Mouse (Mus musculus) G1E (cell line): ENCODE measurements around the gene Ly86. TPM values are rescaled to one million over a fixed set of nuclear protein-coding genes. Genes with fewer than 3 reads are reported as not detected.

Experiments used
- ATAC-seq: 2 replicates; pipeline ENCODE4 v1.8.0; 2016; ENCODE audit warnings: mild to moderate bottlenecking; ENCODE audit not compliant: insufficient number of reproducible peaks, poor library complexity, low FRiP score, severe bottlenecking; ENCODE audit errors: extremely low read depth
- DNase-seq: peaks from one replicate; pipeline ENCODE4 v3.0.0; 2012; ENCODE audit warnings: low spot score
- H3K27me3 ChIP-seq: 2 replicates; pipeline ENCODE4 v1.6.1; 2012; ENCODE audit warnings: mild to moderate bottlenecking, low read length, inconsistent platforms; ENCODE audit not compliant: insufficient read depth
- H3K36me3 ChIP-seq: replicated peaks from 2 replicates; pipeline ENCODE3; 2012; ENCODE audit warnings: mild to moderate bottlenecking, inconsistent platforms
- H3K4me1 ChIP-seq: 2 replicates; pipeline ENCODE4 v1.6.1; 2012; ENCODE audit warnings: low read depth, low read length, inconsistent platforms, mixed read lengths; ENCODE audit not compliant: insufficient read depth
- H3K4me3 ChIP-seq: 2 replicates; pipeline ENCODE4 v1.5.1; 2012; ENCODE audit warnings: low read depth, mild to moderate bottlenecking, inconsistent platforms, low read length, moderate library complexity, mixed read lengths
- H3K9me3 ChIP-seq: replicated peaks from 2 replicates; pipeline ENCODE4 v1.6.1; 2012; ENCODE audit warnings: inconsistent platforms
- CTCF ChIP-seq: IDR thresholded peaks from 2 replicates; pipeline ENCODE4 v1.5.1; 2012; ENCODE audit warnings: low read depth, low read length, inconsistent platforms, mixed read lengths
- GATA1 ChIP-seq: IDR thresholded peaks from 2 replicates; pipeline ENCODE4 v1.6.1; 2012; ENCODE audit warnings: borderline replicate concordance, low read length, inconsistent platforms, mixed read lengths
- GATA2 ChIP-seq: IDR thresholded peaks from 2 replicates; pipeline ENCODE4 v1.6.1; 2012; ENCODE audit warnings: low read depth, low read length, inconsistent platforms, borderline replicate concordance
- POLR2AphosphoS5 ChIP-seq: IDR thresholded peaks from 2 replicates; pipeline ENCODE4 v1.6.1; 2012; ENCODE audit warnings: low read depth, low read length, inconsistent platforms; ENCODE audit not compliant: insufficient replicate concordance
- TAL1 ChIP-seq: conservative IDR thresholded peaks from 2 replicates; pipeline ENCODE4 v1.6.1; 2012; ENCODE audit warnings: low read depth, low read length, inconsistent platforms, mixed read lengths
- polyA plus RNA-seq: library from polyadenylated mRNA; stranded (reverse); fragments of >175 nt; gene quantifications from 2 replicates; pipeline ENCODE4 v1.2.3, GENCODE M21; 2012
- total RNA-seq, 2 experiments: library from RNA; stranded (forward) in 1 of 2; stranded (reverse) in 1 of 2; fragments of 200-1000 nt in 1 of 2; fragments of >200 nt in 1 of 2; fragmentation: Nextera tagmentation in 1 of 2; gene quantifications; 2 replicates each; pipeline ENCODE4 v1.2.3; 2014 to 2017

Ly86 gene
- total and polyA plus RNA-seq, 3 experiments, result 0.22 TPM; not detected in 2

DNA sequence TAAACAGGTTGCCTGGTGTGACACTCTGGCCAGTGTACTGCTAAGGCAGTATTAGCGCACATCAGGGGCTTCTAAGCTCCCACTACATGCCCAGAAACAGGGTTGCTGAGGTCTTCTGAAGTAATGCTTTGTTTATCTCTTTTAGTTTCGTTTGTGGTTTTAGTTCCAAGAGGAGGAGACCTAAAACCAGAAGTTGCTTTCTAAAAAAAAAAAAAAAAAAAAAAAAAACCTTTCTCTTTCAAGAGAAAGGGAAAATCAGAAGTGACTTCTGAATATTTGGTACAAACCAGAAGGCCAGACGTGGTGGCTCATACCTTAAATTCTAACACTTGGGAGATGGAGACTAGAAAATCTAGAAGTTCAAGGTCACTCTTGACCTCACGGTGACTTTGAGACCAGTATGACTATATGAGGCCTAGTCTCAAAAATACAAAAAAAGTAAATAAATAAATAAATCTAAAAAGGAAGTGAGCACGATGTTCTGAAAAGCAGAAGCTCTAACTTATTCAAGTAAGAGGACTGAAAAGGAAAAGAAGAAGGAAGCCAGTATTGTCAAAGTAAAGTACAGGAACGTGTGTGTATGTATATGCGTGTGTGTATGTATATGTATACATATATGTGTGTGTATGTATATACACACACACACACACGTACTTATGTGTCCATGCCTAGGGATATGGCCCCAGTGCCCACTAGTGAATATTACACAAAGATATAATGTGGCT lies 3.0 kb downstream of the Ly86 start:
- ATAC-seq (no peak), DNase-seq (no peak)
- no peaks in the 10 kb centered on the region for H3K36me3 ChIP-seq
- no peaks in the 10 kb centered on the region for H3K4me1 ChIP-seq
- TF ChIP-seq GATA1, result no peak
- TF ChIP-seq POLR2AphosphoS5, result no peak
- TF ChIP-seq CTCF, result no peak
- TF ChIP-seq GATA2, result no peak
- TF ChIP-seq TAL1, result no peak
- H3K27me3 ChIP-seq, result peaks cover 2% of the 10 kb centered on the region; the same call in 1 of the 2 replicates
- H3K9me3 ChIP-seq, result no peaks in the 10 kb centered on the region
- H3K4me3 ChIP-seq, result no peak overlapping the region

- TF ChIP-seq TAL1 (no peak), GATA2 (no peak), CTCF (no peak), POLR2AphosphoS5 (no peak), GATA1 (no peak)
- Histone ChIP-seq H3K4me3 (no peak overlapping the region), H3K36me3 (no peaks in the 10 kb centered on the region), H3K4me1 (no peaks in the 10 kb centered on the region), H3K9me3 (no peaks in the 10 kb centered on the region), H3K27me3 (peaks cover 2% of the 10 kb centered on the region; the same call in 1 of the 2 replicates)
- ATAC-seq (no peak), DNase-seq (no peak)
Observed at GRCm38 (mm10) chr13:37349051-37349450, 4.0 kb downstream of the Ly86 start.

DNA sequence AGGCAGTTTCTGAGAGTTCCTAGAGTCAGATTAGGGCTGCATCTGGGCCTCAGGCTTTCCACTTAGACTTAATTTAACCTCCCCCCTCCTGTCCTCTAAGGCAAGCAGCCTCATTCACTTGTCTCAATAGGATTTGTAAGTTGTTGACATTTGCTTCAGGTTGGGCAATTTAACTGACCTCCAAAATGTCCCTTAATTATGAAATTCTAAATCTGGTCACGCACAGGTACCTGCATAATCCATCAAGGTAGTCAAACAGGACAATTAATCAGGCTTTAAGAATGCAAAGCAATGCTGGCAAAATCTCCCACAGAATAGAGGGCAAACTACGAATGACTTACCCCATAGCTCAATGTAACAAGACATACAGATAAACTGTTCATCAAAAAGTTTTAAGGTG lies 8.0 kb downstream of the Ly86 start:
- H3K36me3 ChIP-seq, result no peaks in the 10 kb centered on the region
- no peaks in the 10 kb centered on the region for H3K4me1 ChIP-seq
- H3K27me3 ChIP-seq, result no peaks in the 10 kb centered on the region
- DNase-seq, result no peak
- H3K9me3 ChIP-seq, result no peaks in the 10 kb centered on the region
- no peak overlapping the region for H3K4me3 ChIP-seq
- no peak for ATAC-seq
- no peak for TF ChIP-seq POLR2AphosphoS5
- TF ChIP-seq TAL1, result no peak
- TF ChIP-seq GATA1, result no peak
- TF ChIP-seq GATA2, result no peak
- no peak for TF ChIP-seq CTCF

- no peaks in the 10 kb centered on the region for H3K27me3 ChIP-seq
- H3K4me1 ChIP-seq, result no peaks in the 10 kb centered on the region
- no peak for DNase-seq
- ATAC-seq, result no peak
- no peak overlapping the region for H3K4me3 ChIP-seq
- TF ChIP-seq TAL1 (no peak), GATA2 (no peak), GATA1 (no peak), POLR2AphosphoS5 (no peak), CTCF (no peak)
- no peaks in the 10 kb centered on the region for H3K36me3 ChIP-seq
- H3K9me3 ChIP-seq, result no peaks in the 10 kb centered on the region
Observed at GRCm38 (mm10) chr13:37353868-37354267, 8.9 kb downstream of the Ly86 start.

GRCm38 (mm10) chr13:37354432-37354831 lies 9.4 kb downstream of the Ly86 start:
- Histone ChIP-seq H3K4me3 (no peak overlapping the region), H3K27me3 (no peaks in the 10 kb centered on the region; the same call in 1 of the 2 replicates), H3K36me3 (no peaks in the 10 kb centered on the region), H3K9me3 (no peaks in the 10 kb centered on the region), H3K4me1 (no peaks in the 10 kb centered on the region)
- ATAC-seq (no peak), DNase-seq (no peak)
- no peak for TF ChIP-seq TAL1
- TF ChIP-seq GATA1, result no peak
- no peak for TF ChIP-seq POLR2AphosphoS5
- TF ChIP-seq GATA2, result no peak
- no peak for TF ChIP-seq CTCF

- no peaks in the 10 kb centered on the region for H3K36me3 ChIP-seq
- DNase-seq, result no peak
- ATAC-seq, result no peak
- no peaks in the 10 kb centered on the region for H3K9me3 ChIP-seq
- TF ChIP-seq GATA2 (no peak), CTCF (no peak), TAL1 (no peak)
- H3K27me3 ChIP-seq, result no peaks in the 10 kb centered on the region; the same call in 1 of the 2 replicates
- no peak overlapping the region for H3K4me3 ChIP-seq
- H3K4me1 ChIP-seq, result no peaks in the 10 kb centered on the region
Observed at GRCm38 (mm10) chr13:37355642-37356331, 10.8 kb downstream of the Ly86 start.
